ENCODE assay signal across 9 mouse cellular contexts in the genomic region with DNA sequence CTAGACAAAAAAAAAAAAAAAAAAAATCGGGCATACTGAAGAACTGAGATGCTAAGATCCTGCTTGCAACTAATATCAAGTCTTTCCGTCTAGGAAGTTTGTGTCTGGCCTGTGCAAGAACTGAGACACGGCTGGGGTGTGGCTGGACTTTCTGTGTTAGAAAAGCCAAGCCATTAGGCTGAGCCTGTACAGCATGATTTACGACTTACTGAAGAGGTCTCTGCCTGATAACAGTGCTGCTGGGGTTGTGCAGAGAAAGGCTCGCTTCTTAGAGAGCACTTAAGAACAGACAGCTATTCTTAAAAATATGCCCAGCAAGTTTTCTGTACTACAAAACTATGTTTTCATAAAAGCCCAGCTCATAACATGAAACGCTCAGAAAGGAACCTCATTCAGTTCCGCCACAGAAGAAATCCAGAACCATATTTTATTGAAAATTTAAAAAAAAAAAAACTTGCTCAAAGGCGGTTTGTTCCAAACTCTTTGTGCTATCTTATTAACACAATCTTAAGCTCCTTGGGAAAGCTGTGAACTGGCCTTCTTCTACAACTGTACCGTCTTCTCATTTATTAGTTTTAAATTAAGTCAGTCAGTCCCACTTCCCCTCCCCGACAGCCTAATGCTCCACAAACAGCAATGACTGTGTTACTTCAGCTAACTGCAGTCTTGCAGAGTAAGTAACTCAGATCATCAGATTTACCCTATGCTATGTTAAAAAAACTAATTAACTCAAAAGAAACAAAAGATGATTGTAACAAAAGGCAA. TPM values are rescaled to one million over a fixed set of nuclear protein-coding genes. Genes with fewer than 3 reads are reported as not detected.
DNase-seq lines count a peak whose midpoint lies in the region; ATAC-seq lines count a peak whose summit lies in the region.
"Had no signal": no experiment of that assay in that cellular context is flagged by ENCODE, and none has a peak within 500 bp of the region (broad histone marks: within the 10 kb centered on the region; RNA-seq: fewer than 3 reads in every experiment).

No protein-coding gene starts in this region.

- H3K36me3 ChIP-seq in heart, embryonic 16.5 days (ENCODE audit: control insufficient read depth, insufficient read depth) = no peaks in the 10 kb centered on the region
- H3K36me3 ChIP-seq in neural tube, embryonic 11.5 days (ENCODE audit: control insufficient read depth, insufficient read depth, low read length) = no peaks in the 10 kb centered on the region
- H3K36me3 ChIP-seq in limb, embryonic 11.5 days (ENCODE audit: control insufficient read depth, insufficient read depth, low read length) = no peaks in the 10 kb centered on the region

- DNase-seq in heart, adult 9 months (ENCODE audit: low spot score in 2 of 2) = no peak
- DNase-seq in neural tube, embryonic 11.5 days (ENCODE audit: low spot score) = peak; percentile 34
- no peak for DNase-seq in neural tube, embryonic 10.5 days (ENCODE audit: extremely low spot score, low spot score)
- DNase-seq in limb, embryonic 11.5 days (ENCODE audit: low spot score) = peak; percentile 38
- DNase-seq in spleen, adult 18-20 months = no peak
- no peak for DNase-seq in right cerebral cortex, adult 18-20 months
- DNase-seq in ovary, adult 18-20 months (ENCODE audit: low spot score) = no peak

- H3K9ac ChIP-seq in heart, embryonic 16.5 days (ENCODE audit: low read length) = 0 out of 2 replicates have a peak overlapping the region, but pooled peaks have one; percentile 1
- no peak overlapping the region for H3K9ac ChIP-seq in neural tube, embryonic 11.5 days (ENCODE audit: low read length)
- no peak overlapping the region for H3K9ac ChIP-seq in limb, embryonic 11.5 days (ENCODE audit: low read length)

- H3K4me2 ChIP-seq in heart, embryonic 16.5 days (ENCODE audit: low read depth, low read length) = peak overlapping the region; percentile 8
- no peak overlapping the region for H3K4me2 ChIP-seq in neural tube, embryonic 11.5 days (ENCODE audit: low read depth)
- no peak overlapping the region for H3K4me2 ChIP-seq in limb, embryonic 11.5 days (ENCODE audit: low read depth, severe bottlenecking)

- no peaks in the 10 kb centered on the region for H3K9me3 ChIP-seq in heart, embryonic 16.5 days (replicated peaks; ENCODE audit: control insufficient read depth, low read length)
- no peaks in the 10 kb centered on the region for H3K9me3 ChIP-seq in neural tube, embryonic 11.5 days (ENCODE audit: control insufficient read depth, low read length)
- no peaks in the 10 kb centered on the region for H3K9me3 ChIP-seq in limb, embryonic 11.5 days (ENCODE audit: control insufficient read depth, low read length)

- ATAC-seq in heart, embryonic 16.5 days (replicated peaks; ENCODE audit: extremely low read depth, insufficient read depth, low FRiP score) = no peak
- ATAC-seq in neural tube, embryonic 11.5 days (ENCODE audit: insufficient read depth, low FRiP score, low TSS enrichment) = peak; percentile 52; the same call in 1 of the 2 replicates
- no peak for ATAC-seq in limb, embryonic 11.5 days (ENCODE audit: insufficient number of reproducible peaks, low FRiP score, low TSS enrichment, low read depth)

- peak overlapping the region; percentile 45; the same call in 1 of the 2 replicates for H3K27ac ChIP-seq in heart, embryonic 16.5 days (ENCODE audit: low read length)
- H3K27ac ChIP-seq in neural tube, embryonic 11.5 days (ENCODE audit: low read depth, low read length) = no peak overlapping the region
- no peak overlapping the region for H3K27ac ChIP-seq in limb, embryonic 11.5 days (replicated peaks; ENCODE audit: low read depth, low read length)

- peaks cover 62% of the 10 kb centered on the region for H3K4me1 ChIP-seq in heart, embryonic 16.5 days (ENCODE audit: control insufficient read depth, insufficient read depth, low read length)
- H3K4me1 ChIP-seq in neural tube, embryonic 11.5 days (ENCODE audit: control insufficient read depth, insufficient read depth, low read length) = peaks cover 25% of the 10 kb centered on the region
- peaks cover 16% of the 10 kb centered on the region for H3K4me1 ChIP-seq in limb, embryonic 11.5 days (ENCODE audit: control insufficient read depth, insufficient read depth, low read length)

- H3K27me3 ChIP-seq in heart, embryonic 16.5 days (ENCODE audit: control insufficient read depth, insufficient read depth, low read length) = no peaks in the 10 kb centered on the region
- no peaks in the 10 kb centered on the region for H3K27me3 ChIP-seq in neural tube, embryonic 11.5 days (ENCODE audit: control insufficient read depth, insufficient read depth, low read length)
- no peaks in the 10 kb centered on the region for H3K27me3 ChIP-seq in limb, embryonic 11.5 days (ENCODE audit: control insufficient read depth, insufficient read depth, low read length)

- WGBS in heart, embryonic 16.5 days = 32% methylated on average over 10 of the region's 10 CpGs
- 38% methylated on average over 10 of the region's 10 CpGs for WGBS in neural tube, embryonic 11.5 days
- 23% methylated on average over 10 of the region's 10 CpGs for WGBS in limb, embryonic 11.5 days

- H3K4me3 ChIP-seq in heart, embryonic 16.5 days (ENCODE audit: low read length) = no peak overlapping the region; the same call in none of the 2 replicates
- no peak overlapping the region for H3K4me3 ChIP-seq in neural tube, embryonic 11.5 days (ENCODE audit: low read depth, low read length)
- H3K4me3 ChIP-seq in limb, embryonic 11.5 days (ENCODE audit: low read depth, low read length) = no peak overlapping the region
- H3K4me3 ChIP-seq: erythroblast, embryonic 14.5 days had no signal

RNA-seq across cellular contexts. Expression of a gene that starts 26.1 kb away (rescaled TPM):
- polyA plus RNA-seq in heart, embryonic 16.5 days (2015; fragmentation: Nextera tagmentation; extraction: Ambion mirVana) = 14.8 and 18.6 TPM in 2 replicates
- polyA plus RNA-seq in neural tube, embryonic 11.5 days (2014; fragmentation: Nextera tagmentation; extraction: Ambion mirVana) = 49.4 and 50.0 TPM in 2 replicates
- polyA plus RNA-seq in limb, embryonic 11.5 days (2014; fragmentation: Nextera tagmentation; extraction: Ambion mirVana) = 16.3 and 16.9 TPM in 2 replicates

Comparison
In these comparisons a context has a peak if more than half of its experiments do, and no peak if none do; other contexts are left out.
1. DNase-seq: peak in neural tube, embryonic 11.5 days (single experiment) and limb, embryonic 11.5 days (single experiment); none in heart, adult 9 months (0 of 2), neural tube, embryonic 10.5 days (single experiment), spleen, adult 18-20 months (0 of 2), right cerebral cortex, adult 18-20 months (single experiment) and ovary, adult 18-20 months (single experiment).